Mouse (Mus musculus) frontal cortex, postnatal 25 days (tissue): ENCODE measurements around the gene Hnmt.
"Not testable (repeated sequence)": the region's sequence is repeated elsewhere in the genome, so short reads cannot be mapped to it uniquely, and the experiment has no call there.

Source experiments
- DNase-seq, 2 experiments: peaks; one replicate each; pipeline ENCODE4 v3.0.0; 2022; ENCODE audit warnings: low spot score in 2 of 2

The Hnmt gene

DNA sequence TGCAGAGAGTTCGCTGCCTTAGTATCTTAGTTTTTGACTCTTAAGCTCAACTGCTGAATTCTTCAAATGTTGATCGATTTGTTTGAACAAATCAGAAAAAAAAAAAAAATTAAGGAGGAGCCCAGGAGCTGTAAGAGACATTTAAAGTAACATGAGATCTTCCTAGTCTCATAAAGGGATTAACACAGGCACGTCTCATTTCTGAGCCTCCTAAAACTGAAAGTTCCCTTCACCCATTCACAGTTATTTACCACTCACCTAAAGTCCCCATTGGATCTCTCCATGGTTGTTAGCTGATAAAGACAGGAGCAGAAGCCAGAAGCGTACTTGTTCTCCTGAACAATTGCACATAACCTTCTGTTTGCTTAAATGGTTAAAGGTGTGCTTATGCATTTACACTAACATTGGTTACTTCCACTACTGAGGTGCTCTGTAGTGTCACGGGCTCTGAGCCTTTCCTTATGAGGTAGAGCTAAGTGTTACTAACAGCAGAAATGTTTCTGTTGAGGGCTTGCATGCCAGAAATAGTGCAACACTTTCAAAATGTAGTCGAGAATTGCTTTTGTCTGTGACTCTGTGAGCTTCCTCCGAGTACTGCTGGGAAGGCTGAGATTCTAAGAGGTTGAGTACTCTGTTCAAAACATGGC, at the start of gene Hnmt:
Gene Hnmt, minus strand, starts transcription at position 51 of the 647 bp plus-strand sequence.
- no peak for DNase-seq

- no peak for DNase-seq
Measured at GRCm38 (mm10) chr2:24096495-24096894, 47.3 kb upstream of the Hnmt start, which contains the start of gene Tbpl2. Gene Tbpl2 (minus strand): TSS chr2:24096595.

DNA sequence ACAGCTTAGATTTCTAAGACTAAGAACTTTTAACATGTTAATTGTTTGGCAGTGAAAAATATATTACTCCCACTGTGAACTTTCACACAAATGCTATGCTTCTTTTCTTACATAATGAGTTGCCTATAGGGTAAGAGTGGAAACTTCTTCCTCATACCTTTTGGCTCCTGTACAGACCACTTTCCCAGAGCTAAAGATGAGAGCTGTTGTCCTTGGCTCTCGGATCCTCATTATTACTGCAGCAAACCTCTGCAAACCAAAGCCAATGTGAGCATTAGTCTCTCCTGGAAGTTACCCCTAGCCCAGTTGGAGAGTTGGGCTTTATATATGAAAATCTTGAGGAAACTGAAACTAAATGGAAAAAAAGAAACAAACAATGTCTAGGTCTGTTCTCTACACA, 41.7 kb upstream of the Hnmt start:
- DNase-seq = no peak

- no peak for DNase-seq
Measured at GRCm38 (mm10) chr2:24050459-24050858, 1.3 kb upstream of the Hnmt start.

DNA sequence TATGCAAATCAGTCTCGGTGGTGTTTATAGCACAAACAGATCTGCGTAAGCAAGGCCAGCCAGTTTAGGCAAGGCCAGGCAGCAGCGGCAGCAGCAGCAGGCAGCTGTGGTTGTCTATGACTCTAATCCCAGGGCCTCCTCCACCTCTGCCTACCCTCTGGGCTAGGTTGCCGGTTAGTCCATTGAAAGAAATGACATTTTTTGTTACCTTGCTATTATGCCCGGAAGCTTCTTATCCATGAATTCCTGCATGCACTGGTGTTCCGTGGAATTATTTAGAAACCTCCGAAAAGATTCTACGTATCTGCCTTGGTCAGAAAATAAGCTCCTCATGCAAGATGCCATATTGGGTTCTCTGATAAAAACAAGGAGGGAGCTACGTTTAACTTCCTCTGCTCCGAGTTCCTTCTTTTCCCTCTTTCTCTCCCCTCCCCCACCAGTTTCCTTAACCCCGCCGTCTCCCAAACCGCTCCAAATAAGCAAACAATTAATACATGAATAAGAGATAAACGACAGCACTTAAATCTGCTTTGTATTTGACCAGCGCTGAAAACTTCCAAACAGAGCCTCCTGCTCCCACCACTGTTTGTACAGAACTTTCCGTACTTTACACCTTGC, 605 bp downstream of the Hnmt start:
- DNase-seq = peak; percentile 35 to 38

DNA sequence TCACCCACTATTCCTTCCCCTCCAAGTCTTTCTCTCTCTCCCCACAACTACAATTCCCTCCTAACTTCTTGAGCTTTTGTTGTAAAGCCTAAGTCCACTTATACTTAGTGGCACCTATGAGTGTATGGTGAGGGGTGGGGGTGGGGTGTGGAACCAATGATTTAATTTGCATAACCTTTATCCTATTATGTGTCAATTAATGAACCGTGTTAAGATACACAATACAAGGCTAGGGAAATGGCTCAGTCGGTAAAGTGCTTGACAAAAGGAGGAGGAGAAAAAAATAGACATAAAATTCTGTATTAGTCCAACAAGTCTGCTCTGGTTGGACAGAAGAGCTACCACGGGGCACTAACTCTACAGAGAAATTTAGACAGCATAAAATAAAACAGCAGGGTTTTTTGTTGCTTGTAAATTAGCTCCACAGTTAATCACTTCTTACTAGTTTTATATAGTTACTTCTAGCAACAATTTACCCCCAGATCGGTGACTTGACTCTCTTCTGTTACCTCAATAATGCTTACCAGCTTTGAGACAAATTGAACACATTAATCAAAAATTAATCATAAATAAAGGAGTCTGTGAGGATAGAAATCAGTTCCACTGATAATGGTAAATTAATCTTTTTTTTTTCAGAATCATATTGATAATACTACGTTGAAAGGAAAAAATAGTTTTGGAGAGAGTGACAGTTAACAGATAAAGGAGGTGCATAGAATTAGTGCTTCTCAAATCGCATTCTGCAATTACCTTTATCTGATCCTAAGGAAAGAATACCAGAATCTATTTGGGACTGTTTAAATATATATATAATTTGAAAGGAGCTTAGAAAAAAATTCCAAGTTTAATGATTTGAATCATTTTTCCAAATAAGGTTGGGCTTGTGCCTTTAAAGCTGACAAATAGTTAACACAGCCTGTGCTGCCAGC, 1.4 kb downstream of the Hnmt start:
- DNase-seq = no peak

GRCm38 (mm10) chr2:24042901-24043300, 6.3 kb downstream of the Hnmt start:
- no peak for DNase-seq

DNA sequence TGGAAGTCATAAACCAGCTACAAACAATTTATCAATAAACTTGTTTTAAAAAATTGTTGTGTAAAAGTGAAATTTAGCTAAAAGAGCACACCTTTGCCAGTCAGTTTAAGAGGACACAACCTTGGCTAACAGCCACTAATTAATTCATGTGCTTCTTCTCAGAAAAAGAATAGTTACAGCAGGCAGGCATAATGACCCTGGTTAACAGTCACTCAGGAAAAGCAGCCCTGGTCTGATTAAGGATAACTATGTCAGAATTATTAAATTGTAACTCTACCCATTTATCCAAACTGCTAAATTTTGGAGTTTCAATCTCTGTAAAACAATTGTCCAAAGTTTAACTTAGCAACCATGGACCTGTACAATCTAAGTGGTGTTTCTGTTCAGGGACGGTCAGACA, 8.7 kb downstream of the Hnmt start:
- no peak for DNase-seq

DNA sequence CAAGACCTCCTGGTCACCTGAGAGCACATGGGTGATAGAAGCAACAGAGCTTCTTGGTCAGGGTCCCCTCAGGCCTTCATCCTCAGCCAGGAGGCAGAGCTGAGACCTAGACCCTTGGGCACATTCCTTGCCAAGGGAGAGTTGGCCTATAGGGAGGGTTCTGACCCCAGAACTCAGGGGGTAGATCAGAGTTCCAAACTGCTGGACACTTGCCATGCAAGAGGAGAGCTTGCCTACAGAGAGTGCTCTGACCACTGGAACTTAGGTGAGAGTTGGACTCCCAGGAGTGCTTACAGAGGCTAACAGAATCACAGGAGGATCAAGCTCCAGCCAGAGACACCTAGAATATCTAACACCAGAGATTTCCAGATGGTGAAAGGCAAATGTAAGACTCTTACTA, 29.8 kb downstream of the Hnmt start:
- not testable (repeated sequence) for DNase-seq

- DNase-seq = no peak
Measured at GRCm38 (mm10) chr2:24018966-24019365, 30.2 kb downstream of the Hnmt start.

- no peak for DNase-seq
Measured at GRCm38 (mm10) chr2:24014957-24015356, 34.2 kb downstream of the Hnmt start.

DNA sequence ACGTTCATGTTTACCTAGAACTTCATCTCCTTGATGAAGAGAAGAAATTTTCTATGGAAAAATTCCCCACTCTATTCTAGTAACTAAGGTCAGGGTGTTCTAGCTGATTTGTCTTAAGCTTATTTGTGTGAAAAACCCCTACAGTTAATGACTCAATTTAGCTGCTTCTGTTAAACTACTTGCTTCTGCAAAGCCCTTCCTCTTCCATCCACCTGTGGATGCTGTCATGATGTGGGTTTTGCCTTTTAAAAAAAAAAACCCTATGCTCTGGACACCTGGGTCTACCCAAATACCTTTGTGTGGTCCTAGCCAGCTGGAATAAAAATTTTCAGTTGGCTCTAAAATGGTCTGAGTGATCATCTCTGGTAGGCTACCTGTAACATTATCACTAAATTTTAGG, 49.9 kb downstream of the Hnmt start:
- DNase-seq = no peak

DNA sequence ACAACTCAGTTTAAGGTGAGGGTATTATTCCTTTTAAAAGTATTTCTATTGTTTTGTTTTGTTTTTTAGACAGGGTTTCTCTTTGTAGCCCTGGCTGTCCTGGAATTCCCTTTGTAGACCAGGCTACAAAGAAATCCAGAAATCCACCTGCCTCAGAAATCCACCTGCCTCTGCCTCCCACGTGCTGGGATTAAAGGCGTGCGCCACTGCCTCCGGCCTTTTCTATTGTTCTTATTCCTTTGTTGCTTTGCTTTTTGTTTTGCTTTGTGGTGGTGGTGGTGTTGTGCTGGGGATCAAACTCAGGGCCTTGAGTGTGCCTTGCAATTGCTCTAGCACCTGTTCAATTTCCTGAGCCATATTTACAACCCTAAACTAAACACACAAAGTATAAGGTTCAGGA, 50.4 kb downstream of the Hnmt start:
- DNase-seq = no peak

- no peak for DNase-seq
Measured at GRCm38 (mm10) chr2:23996830-23997229, 52.4 kb downstream of the Hnmt start.

- not testable (repeated sequence) for DNase-seq
Measured at GRCm38 (mm10) chr2:23990034-23990573, 59.1 kb downstream of the Hnmt start.

DNA sequence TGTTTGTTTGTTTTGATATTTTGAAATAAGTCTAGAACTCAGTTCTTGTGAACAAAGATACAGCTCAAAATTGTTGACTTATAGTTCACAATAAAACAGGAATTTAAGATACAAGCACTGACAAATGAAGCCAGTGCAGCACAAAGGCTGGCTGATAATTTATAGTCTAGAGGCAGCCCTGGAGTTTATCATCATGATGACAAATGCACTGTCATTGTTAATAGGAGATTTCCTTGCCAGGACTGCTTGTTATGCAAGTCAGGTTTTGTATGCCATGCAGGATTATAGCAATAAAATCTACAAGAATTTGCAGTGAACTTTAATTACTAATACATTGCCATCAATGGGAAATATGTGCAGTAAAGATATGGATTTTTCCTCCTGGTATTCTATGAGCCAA, 61.9 kb downstream of the Hnmt start:
- no peak for DNase-seq

DNA sequence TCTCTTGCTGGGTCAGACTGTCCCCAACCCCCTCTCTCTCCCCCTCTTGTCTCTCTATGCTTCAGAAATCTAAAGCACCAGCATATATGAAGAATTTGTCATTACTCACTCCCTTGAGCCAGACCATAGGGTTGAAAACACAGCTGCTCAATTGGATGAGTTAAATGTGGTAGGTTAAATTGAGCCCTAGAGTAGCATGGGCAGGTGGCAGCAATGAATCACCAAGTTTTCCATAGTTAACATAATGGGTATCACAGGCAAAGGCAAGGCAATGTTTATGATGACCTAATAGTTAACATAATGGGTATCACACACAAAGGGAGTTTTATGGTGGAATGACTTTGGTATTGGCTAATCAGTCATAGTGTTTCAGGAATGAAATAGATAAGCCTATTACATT, 65.9 kb downstream of the Hnmt start:
- DNase-seq = no peak

- no peak for DNase-seq
Measured at GRCm38 (mm10) chr2:23982860-23983259, 66.3 kb downstream of the Hnmt start.

- DNase-seq = not testable (repeated sequence)
Measured at GRCm38 (mm10) chr2:23960659-23961274, 88.4 kb downstream of the Hnmt start.
